Mouse (Mus musculus): ENCODE data around the gene Alyref. TPM values are rescaled to one million over a fixed set of nuclear protein-coding genes. Genes with fewer than 3 reads are reported as not detected.

Alyref gene
- polyA plus RNA-seq, 1 experiment from 2014 or later = 87.2 TPM

GRCm38 (mm10) chr11:120579316-120580107 lies 18.7 kb downstream of the Alyref start:
- Histone ChIP-seq H3K27ac (ENCODE audit: low read length) (no peak overlapping the region; the same call in 1 of the 2 replicates), H3K9ac (ENCODE audit: low read depth, low read length) (peak overlapping the region; percentile 87; the same call in 1 of the 2 replicates), H3K4me1 (ENCODE audit: control insufficient read depth, low read depth, low read length) (peaks cover 46% of the 10 kb centered on the region), H3K4me3 (ENCODE audit: low read depth, low read length) (peak overlapping the region; percentile 88), H3K27me3 (ENCODE audit: control insufficient read depth, insufficient read depth, low read depth, low read length) (no peaks in the 10 kb centered on the region), H3K36me3 (ENCODE audit: control insufficient read depth, insufficient read depth) (peaks cover 23% of the 10 kb centered on the region), H3K9me3 (replicated peaks; ENCODE audit: control insufficient read depth, low read length) (no peaks in the 10 kb centered on the region), H3K4me2 (ENCODE audit: low read depth, low read length) (peak overlapping the region; percentile 96)
- WGBS (ENCODE audit: insufficient replicate concordance) = 56% methylated on average over 15 of the region's 15 CpGs
- no peak for ATAC-seq (ENCODE audit: low read depth)

GRCm38 (mm10) chr11:120578694-120579243 lies 19.4 kb downstream of the Alyref start:
- Histone ChIP-seq H3K4me3 (ENCODE audit: low read depth, low read length) (no peak overlapping the region), H3K9me3 (replicated peaks; ENCODE audit: control insufficient read depth, low read length) (no peaks in the 10 kb centered on the region), H3K4me1 (ENCODE audit: control insufficient read depth, low read depth, low read length) (peaks cover 51% of the 10 kb centered on the region), H3K36me3 (ENCODE audit: control insufficient read depth, insufficient read depth) (peaks cover 17% of the 10 kb centered on the region), H3K9ac (ENCODE audit: low read depth, low read length) (no peak overlapping the region), H3K27ac (ENCODE audit: low read length) (no peak overlapping the region), H3K4me2 (ENCODE audit: low read depth, low read length) (no peak overlapping the region), H3K27me3 (ENCODE audit: control insufficient read depth, insufficient read depth, low read depth, low read length) (no peaks in the 10 kb centered on the region)
- 81% methylated on average over 11 of the region's 11 CpGs for whole genome bisulfite sequencing (ENCODE audit: insufficient replicate concordance)
- no peak for ATAC-seq (ENCODE audit: low read depth)

GRCm38 (mm10) chr11:120578024-120578693 lies 20.0 kb downstream of the Alyref start:
- H3K4me1 ChIP-seq (ENCODE audit: control insufficient read depth, low read depth, low read length) = peaks cover 51% of the 10 kb centered on the region
- H3K27me3 ChIP-seq (ENCODE audit: control insufficient read depth, insufficient read depth, low read depth, low read length) = no peaks in the 10 kb centered on the region
- no peak overlapping the region for H3K9ac ChIP-seq (ENCODE audit: low read depth, low read length)
- no peak overlapping the region for H3K4me2 ChIP-seq (ENCODE audit: low read depth, low read length)
- WGBS (ENCODE audit: insufficient replicate concordance) = 80% methylated on average over 10 of the region's 10 CpGs
- no peak overlapping the region for H3K27ac ChIP-seq (ENCODE audit: low read length)
- ATAC-seq (ENCODE audit: low read depth) = no peak
- H3K36me3 ChIP-seq (ENCODE audit: control insufficient read depth, insufficient read depth) = peaks cover 16% of the 10 kb centered on the region
- H3K4me3 ChIP-seq (ENCODE audit: low read depth, low read length) = no peak overlapping the region
- H3K9me3 ChIP-seq (replicated peaks; ENCODE audit: control insufficient read depth, low read length) = no peaks in the 10 kb centered on the region

- H3K27me3 ChIP-seq (ENCODE audit: control insufficient read depth, insufficient read depth, low read depth, low read length) = no peaks in the 10 kb centered on the region
- H3K4me3 ChIP-seq (ENCODE audit: low read depth, low read length) = peak overlapping the region; percentile 18; the same call in 1 of the 2 replicates
- no peaks in the 10 kb centered on the region for H3K9me3 ChIP-seq (replicated peaks; ENCODE audit: control insufficient read depth, low read length)
- WGBS (ENCODE audit: insufficient replicate concordance) = 71% methylated on average over 7 of the region's 7 CpGs
- peaks cover 48% of the 10 kb centered on the region for H3K4me1 ChIP-seq (ENCODE audit: control insufficient read depth, low read depth, low read length)
- peak overlapping the region; percentile 81 for H3K27ac ChIP-seq (ENCODE audit: low read length)
- no peak overlapping the region for H3K9ac ChIP-seq (ENCODE audit: low read depth, low read length)
- peaks cover 16% of the 10 kb centered on the region for H3K36me3 ChIP-seq (ENCODE audit: control insufficient read depth, insufficient read depth)
- H3K4me2 ChIP-seq (ENCODE audit: low read depth, low read length) = peak overlapping the region; percentile 41
- ATAC-seq (ENCODE audit: low read depth) = no peak
Measured at GRCm38 (mm10) chr11:120577211-120578023, 20.7 kb downstream of the Alyref start.

- no peak for ATAC-seq (ENCODE audit: low read depth)
- Histone ChIP-seq H3K4me3 (ENCODE audit: low read depth, low read length) (peak overlapping the region; percentile 18; the same call in 1 of the 2 replicates), H3K27me3 (ENCODE audit: control insufficient read depth, insufficient read depth, low read depth, low read length) (no peaks in the 10 kb centered on the region), H3K4me1 (ENCODE audit: control insufficient read depth, low read depth, low read length) (peaks cover 49% of the 10 kb centered on the region), H3K36me3 (ENCODE audit: control insufficient read depth, insufficient read depth) (peaks cover 17% of the 10 kb centered on the region), H3K27ac (ENCODE audit: low read length) (peak overlapping the region; percentile 81), H3K4me2 (ENCODE audit: low read depth, low read length) (peak overlapping the region; percentile 41), H3K9ac (ENCODE audit: low read depth, low read length) (0 out of 2 replicates have a peak overlapping the region, but pooled peaks have one; percentile 21), H3K9me3 (replicated peaks; ENCODE audit: control insufficient read depth, low read length) (no peaks in the 10 kb centered on the region)
- 85% methylated on average over 3 of the region's 3 CpGs for WGBS (ENCODE audit: insufficient replicate concordance)
Measured at GRCm38 (mm10) chr11:120576365-120576981, 21.7 kb downstream of the Alyref start.

- ATAC-seq (ENCODE audit: low read depth) = no peak
- no peak overlapping the region for H3K4me2 ChIP-seq (ENCODE audit: low read depth, low read length)
- H3K4me1 ChIP-seq (ENCODE audit: control insufficient read depth, low read depth, low read length) = peaks cover 55% of the 10 kb centered on the region
- no peaks in the 10 kb centered on the region for H3K9me3 ChIP-seq (replicated peaks; ENCODE audit: control insufficient read depth, low read length)
- H3K27me3 ChIP-seq (ENCODE audit: control insufficient read depth, insufficient read depth, low read depth, low read length) = no peaks in the 10 kb centered on the region
- H3K9ac ChIP-seq (ENCODE audit: low read depth, low read length) = no peak overlapping the region
- H3K27ac ChIP-seq (ENCODE audit: low read length) = peak overlapping the region; percentile 79
- no peak overlapping the region for H3K4me3 ChIP-seq (ENCODE audit: low read depth, low read length)
- peaks cover 22% of the 10 kb centered on the region for H3K36me3 ChIP-seq (ENCODE audit: control insufficient read depth, insufficient read depth)
Measured at GRCm38 (mm10) chr11:120575940-120576339, 22.2 kb downstream of the Alyref start.

- Histone ChIP-seq H3K27me3 (ENCODE audit: control insufficient read depth, insufficient read depth, low read depth, low read length) (no peaks in the 10 kb centered on the region), H3K27ac (ENCODE audit: low read length) (peak overlapping the region; percentile 13), H3K4me2 (ENCODE audit: low read depth, low read length) (no peak overlapping the region), H3K4me1 (ENCODE audit: control insufficient read depth, low read depth, low read length) (peaks cover 52% of the 10 kb centered on the region), H3K9ac (ENCODE audit: low read depth, low read length) (no peak overlapping the region), H3K36me3 (ENCODE audit: control insufficient read depth, insufficient read depth) (peaks cover 29% of the 10 kb centered on the region), H3K4me3 (ENCODE audit: low read depth, low read length) (no peak overlapping the region), H3K9me3 (replicated peaks; ENCODE audit: control insufficient read depth, low read length) (no peaks in the 10 kb centered on the region)
- 71% methylated on average over 2 of the region's 2 CpGs for WGBS (ENCODE audit: insufficient replicate concordance)
- no peak for ATAC-seq (ENCODE audit: low read depth)
Measured at GRCm38 (mm10) chr11:120575046-120575445, 23.1 kb downstream of the Alyref start.

GRCm38 (mm10) chr11:120574278-120574600 lies 23.9 kb downstream of the Alyref start:
- peak overlapping the region; percentile 97 for H3K4me3 ChIP-seq (ENCODE audit: low read depth, low read length)
- no peaks in the 10 kb centered on the region for H3K27me3 ChIP-seq (ENCODE audit: control insufficient read depth, insufficient read depth, low read depth, low read length)
- no peaks in the 10 kb centered on the region for H3K9me3 ChIP-seq (replicated peaks; ENCODE audit: control insufficient read depth, low read length)
- peak overlapping the region; percentile 89 for H3K9ac ChIP-seq (ENCODE audit: low read depth, low read length)
- peaks cover 28% of the 10 kb centered on the region for H3K36me3 ChIP-seq (ENCODE audit: control insufficient read depth, insufficient read depth)
- H3K4me2 ChIP-seq (ENCODE audit: low read depth, low read length) = peak overlapping the region; percentile 96
- H3K27ac ChIP-seq (ENCODE audit: low read length) = no peak overlapping the region; the same call in 1 of the 2 replicates
- 35% methylated on average over 5 of the region's 5 CpGs for WGBS (ENCODE audit: insufficient replicate concordance)
- no peak for ATAC-seq (ENCODE audit: low read depth)
- peaks cover 44% of the 10 kb centered on the region for H3K4me1 ChIP-seq (ENCODE audit: control insufficient read depth, low read depth, low read length)

All from liver, embryonic 16.5 days (tissue).